Mouse (Mus musculus) midbrain, embryonic 12.5 days (tissue): ENCODE measurements around the gene Gm4952. TPM values are rescaled to one million over a fixed set of nuclear protein-coding genes. Genes with fewer than 3 reads are reported as not detected.

Experiments used
- ATAC-seq: fragments of 200-750 bp; cut with Nextera tagmentation; 2 replicates; pipeline ENCODE4 v1.8.0; 2017; ENCODE audit warnings: low read depth, moderate TSS enrichment, moderate library complexity; ENCODE audit not compliant: low FRiP score
- H3K27ac ChIP-seq: fragments of 300-500 bp; sonication (generic); replicated peaks from 2 replicates; pipeline ENCODE4 v1.5.1; 2016; ENCODE audit warnings: mild to moderate bottlenecking
- H3K27me3 ChIP-seq: fragments of 300-500 bp; sonication (generic); 2 replicates; pipeline ENCODE4 v1.6.1; 2016; ENCODE audit warnings: mild to moderate bottlenecking
- H3K36me3 ChIP-seq: fragments of 300-500 bp; sonication (generic); 2 replicates; pipeline ENCODE4 v1.6.1; 2016
- H3K4me1 ChIP-seq: fragments of 300-500 bp; sonication (generic); 2 replicates; pipeline ENCODE4 v1.6.1; 2016
- H3K4me2 ChIP-seq: fragments of 300-500 bp; sonication (generic); replicated peaks from 2 replicates; pipeline ENCODE4 v1.6.1; 2016; ENCODE audit warnings: mild to moderate bottlenecking, moderate library complexity
- H3K4me3 ChIP-seq: fragments of 300-500 bp; sonication (generic); 2 replicates; pipeline ENCODE4 v1.5.1; 2016; ENCODE audit warnings: mild to moderate bottlenecking
- H3K9ac ChIP-seq: fragments of 300-500 bp; sonication (generic); replicated peaks from 2 replicates; pipeline ENCODE4 v1.6.1; 2016; ENCODE audit warnings: mild to moderate bottlenecking, moderate library complexity
- H3K9me3 ChIP-seq: fragments of 300-500 bp; sonication (generic); 2 replicates; pipeline ENCODE4 v1.6.1; 2016; ENCODE audit warnings: mild to moderate bottlenecking
- WGBS: fragments of 180-500 bp; shearing (Covaris S2); methylation state at CpG from one replicate; pipeline ENCODE4 v1.1.7; 2016; 5-methylcytosine and 5-hydroxymethylcytosine counted together
- polyA plus RNA-seq: library from polyadenylated mRNA; unstranded; fragments of >200 nt; fragmentation: Nextera tagmentation; extraction: Ambion mirVana; gene quantifications from 2 replicates; pipeline ENCODE4 v1.2.1, GENCODE M21; 2016

Gm4952 gene
- polyA plus RNA-seq: not detected in 2 replicates

DNA sequence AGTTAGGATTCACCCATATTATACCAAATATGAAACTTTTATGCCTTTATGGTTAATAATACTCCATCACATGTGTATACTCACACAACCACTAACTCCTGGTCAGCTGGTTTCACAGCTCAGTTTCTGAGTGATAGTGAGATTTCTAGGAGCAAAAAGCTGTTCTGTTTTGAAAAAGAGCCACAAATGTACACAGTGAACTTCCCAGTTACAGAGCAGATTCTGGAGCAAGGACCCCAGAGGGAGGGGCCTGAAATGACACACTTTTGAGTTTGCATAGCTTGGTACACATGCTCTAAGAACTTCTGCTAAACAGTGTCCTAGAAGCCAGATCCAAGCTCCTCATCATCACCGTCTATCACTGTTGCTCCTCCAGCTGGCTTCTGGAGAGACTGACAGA lies at the start of gene Gm4952:
Gene Gm4952 (plus strand): TSS at position 301 of the 400 bp plus-strand sequence.
- ATAC-seq: no peak
- H3K27ac ChIP-seq: no peak within 1 kb of the TSS
- H3K9me3 ChIP-seq: no peaks in the 10 kb centered on the region
- H3K36me3 ChIP-seq: no peaks in the 10 kb centered on the region
- H3K9ac ChIP-seq: no peak within 1 kb of the TSS
- H3K4me1 ChIP-seq: 0 out of 2 replicates have a peak, but pooled peaks cover 3% of the 10 kb centered on the region
- H3K4me2 ChIP-seq: no peak within 1 kb of the TSS
- WGBS: 68% methylated on average over 1 of the region's 1 CpGs
- H3K27me3 ChIP-seq: peaks cover 7% of the 10 kb centered on the region
- H3K4me3 ChIP-seq: no peak within 1 kb of the TSS

DNA sequence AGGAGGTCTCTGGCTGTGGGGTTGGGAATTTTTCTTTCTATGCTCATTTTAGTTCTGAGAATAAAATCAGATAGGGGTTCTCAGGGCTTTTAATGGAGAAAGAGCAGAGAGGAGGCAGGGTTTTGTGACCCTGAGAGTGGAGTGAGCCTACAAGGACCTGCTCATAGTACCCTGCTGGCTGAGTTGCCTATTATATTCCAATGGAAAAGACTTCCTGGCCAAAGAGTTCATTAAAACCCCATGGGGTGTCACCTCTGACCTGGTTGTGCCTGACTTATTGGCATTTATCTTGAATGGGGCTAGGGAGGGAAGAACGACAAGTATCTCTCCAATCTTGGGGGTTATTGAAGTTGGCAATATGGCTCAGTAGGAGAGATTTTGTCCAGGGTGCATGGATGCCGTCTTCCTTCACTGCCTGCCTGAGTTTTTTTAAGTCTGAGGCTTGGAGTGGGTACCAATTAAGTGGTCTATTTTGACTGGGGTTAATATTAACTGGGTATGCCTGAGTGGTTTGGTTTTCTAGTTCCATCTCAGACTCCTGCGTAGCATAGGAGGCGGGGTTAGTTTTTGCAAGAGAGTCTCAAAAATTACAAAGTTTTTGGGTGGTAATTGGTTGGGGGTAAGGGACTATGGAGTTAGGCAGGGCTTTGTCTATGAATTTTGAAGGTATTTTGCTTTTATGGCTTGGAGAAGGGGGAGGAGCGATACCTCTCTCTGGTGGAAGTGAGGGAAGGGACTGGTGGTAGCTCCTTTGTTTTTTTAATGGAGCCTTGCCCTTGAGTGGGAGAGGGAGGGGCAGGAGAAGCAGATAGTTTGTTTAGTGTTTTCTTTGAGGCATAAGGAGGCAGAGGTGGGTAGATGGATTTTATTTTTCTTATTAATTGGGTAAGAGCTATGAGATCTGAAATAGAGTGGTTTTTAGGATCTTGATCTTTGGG lies 49.5 kb upstream of the Gm4952 start:
- 78% methylated on average over 5 of the region's 5 CpGs for WGBS
- Histone ChIP-seq H3K27me3 (no peaks in the 10 kb centered on the region), H3K27ac (no peak overlapping the region), H3K4me1 (no peaks in the 10 kb centered on the region), H3K9me3 (no peaks in the 10 kb centered on the region), H3K4me2 (no peak overlapping the region), H3K9ac (no peak overlapping the region), H3K36me3 (no peaks in the 10 kb centered on the region), H3K4me3 (no peak overlapping the region)
- no peak for ATAC-seq

DNA sequence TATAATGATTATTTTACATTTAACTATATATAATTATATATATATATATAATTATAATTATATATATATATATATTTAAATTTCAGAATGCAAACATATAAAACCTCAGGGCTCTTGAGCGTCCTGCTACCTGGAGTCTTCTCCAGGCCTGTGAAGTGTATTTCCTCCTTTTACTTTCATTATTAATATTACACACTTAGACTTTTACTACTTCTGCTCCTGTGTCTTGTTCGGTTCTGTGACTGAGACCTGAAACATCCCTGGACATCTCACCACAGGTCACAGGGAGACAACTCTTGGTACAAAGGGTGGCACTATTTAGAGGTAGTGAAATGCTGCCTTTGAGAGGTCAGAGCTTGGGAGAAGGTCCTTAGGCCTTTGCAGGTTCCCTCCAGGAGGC lies 43.5 kb upstream of the Gm4952 start:
- Histone ChIP-seq H3K27ac (no peak overlapping the region), H3K4me3 (no peak overlapping the region)
- no peak for ATAC-seq

DNA sequence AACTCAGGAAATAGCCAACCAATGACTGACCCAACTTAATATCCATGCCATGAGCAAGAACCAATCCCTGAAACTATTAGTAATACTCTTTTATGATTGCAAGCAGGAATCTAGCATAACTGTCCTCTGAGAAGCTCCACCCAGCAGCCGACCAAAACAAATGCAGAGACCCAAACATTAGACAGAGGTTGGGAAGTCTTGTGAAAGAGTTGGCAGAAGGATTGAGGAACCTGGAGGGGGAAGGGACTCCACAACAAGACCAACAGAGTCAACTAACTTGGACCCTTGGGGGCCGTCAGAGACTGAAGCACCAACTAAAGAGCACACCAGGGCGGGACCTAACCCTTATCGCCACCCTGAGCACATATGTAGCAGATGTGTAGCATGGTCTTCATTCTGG lies 41.6 kb upstream of the Gm4952 start:
- H3K4me1 ChIP-seq: no peaks in the 10 kb centered on the region
- no peak overlapping the region for H3K4me3 ChIP-seq
- H3K9me3 ChIP-seq: no peaks in the 10 kb centered on the region
- ATAC-seq: no peak
- no peak overlapping the region for H3K4me2 ChIP-seq
- H3K27me3 ChIP-seq: no peaks in the 10 kb centered on the region
- H3K36me3 ChIP-seq: no peaks in the 10 kb centered on the region
- no peak overlapping the region for H3K27ac ChIP-seq
- 91% methylated on average over 4 of the region's 4 CpGs for WGBS
- H3K9ac ChIP-seq: no peak overlapping the region

More for the DNA sequence above, 43.5 kb upstream of the Gm4952 start:
- Histone ChIP-seq H3K9me3 (no peaks in the 10 kb centered on the region), H3K4me1 (no peaks in the 10 kb centered on the region), H3K27me3 (no peaks in the 10 kb centered on the region), H3K4me2 (no peak overlapping the region), H3K36me3 (no peaks in the 10 kb centered on the region), H3K9ac (no peak overlapping the region)
- 83% methylated on average over 2 of the region's 2 CpGs for WGBS

DNA sequence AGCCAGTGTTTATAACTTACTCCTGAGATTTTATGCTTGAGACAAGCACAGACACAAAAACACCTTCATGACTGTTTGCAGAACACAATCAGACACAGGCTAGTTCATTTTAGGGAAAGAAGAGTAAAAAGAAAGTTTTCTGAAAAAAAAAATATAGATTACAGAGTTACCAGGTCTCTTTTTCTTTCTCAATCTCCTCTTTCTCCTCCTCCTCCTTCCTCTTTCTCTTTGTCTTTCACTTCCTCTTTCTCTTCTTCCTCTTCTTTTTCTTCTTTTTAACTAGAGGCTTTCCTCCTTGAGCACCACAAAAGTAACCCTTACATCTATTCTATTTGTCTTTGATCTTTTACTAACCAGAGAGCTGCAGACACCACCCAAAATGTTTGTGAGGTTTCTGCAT lies 35.6 kb upstream of the Gm4952 start:
- no peaks in the 10 kb centered on the region for H3K4me1 ChIP-seq
- no peaks in the 10 kb centered on the region for H3K9me3 ChIP-seq
- H3K4me3 ChIP-seq: no peak overlapping the region
- H3K36me3 ChIP-seq: no peaks in the 10 kb centered on the region
- ATAC-seq: no peak
- H3K4me2 ChIP-seq: no peak overlapping the region
- no peak overlapping the region for H3K27ac ChIP-seq
- no peaks in the 10 kb centered on the region for H3K27me3 ChIP-seq
- H3K9ac ChIP-seq: no peak overlapping the region

DNA sequence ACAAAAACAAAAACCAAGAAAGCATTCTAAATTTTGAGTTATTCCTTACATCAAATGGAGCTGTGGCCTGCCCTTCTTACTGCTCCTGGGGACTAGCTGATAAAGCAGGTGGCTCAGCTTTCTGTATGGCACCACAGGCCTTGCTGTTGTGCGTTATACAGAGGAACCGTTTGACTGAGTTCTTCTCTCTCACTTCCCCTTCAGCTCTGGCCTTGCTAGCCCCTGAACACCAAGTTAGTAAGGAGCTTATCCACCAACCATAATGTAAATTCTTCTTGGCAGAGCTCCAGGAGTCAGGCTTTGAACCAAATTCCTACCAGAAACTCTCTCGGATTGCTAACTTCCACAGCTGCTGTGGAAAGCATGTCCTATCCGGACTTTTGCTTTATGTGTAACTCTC lies 32.8 kb upstream of the Gm4952 start:
- no peaks in the 10 kb centered on the region for H3K9me3 ChIP-seq
- H3K27me3 ChIP-seq: no peaks in the 10 kb centered on the region
- no peak for ATAC-seq
- H3K4me1 ChIP-seq: no peaks in the 10 kb centered on the region
- H3K36me3 ChIP-seq: no peaks in the 10 kb centered on the region
- H3K9ac ChIP-seq: no peak overlapping the region
- no peak overlapping the region for H3K4me3 ChIP-seq
- no peak overlapping the region for H3K4me2 ChIP-seq
- no peak overlapping the region for H3K27ac ChIP-seq
- WGBS: 67% methylated on average over 4 of the region's 4 CpGs

DNA sequence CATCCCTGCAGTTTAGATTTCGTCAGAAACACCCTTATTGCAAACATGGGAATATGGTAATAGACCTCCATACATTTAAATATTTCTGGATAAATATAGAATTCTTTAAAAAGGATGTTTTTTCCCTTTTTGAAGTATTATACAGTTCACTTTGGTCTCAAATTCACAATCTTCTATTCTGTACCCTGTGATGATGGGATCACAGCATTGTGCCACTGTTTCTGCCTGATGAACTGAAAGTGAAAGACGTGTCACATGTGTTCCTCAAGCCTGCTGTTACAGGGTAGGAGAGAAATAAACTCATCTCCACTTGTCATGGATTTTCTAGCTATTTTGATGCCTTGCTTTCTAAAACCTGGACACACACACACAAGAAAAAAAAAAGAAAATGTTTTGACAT lies 28.9 kb upstream of the Gm4952 start:
- WGBS: 76% methylated on average over 2 of the region's 2 CpGs
- H3K9me3 ChIP-seq: no peaks in the 10 kb centered on the region
- H3K4me1 ChIP-seq: peaks cover 16% of the 10 kb centered on the region
- no peaks in the 10 kb centered on the region for H3K27me3 ChIP-seq
- ATAC-seq: no peak
- H3K9ac ChIP-seq: no peak overlapping the region
- H3K4me3 ChIP-seq: no peak overlapping the region
- no peak overlapping the region for H3K4me2 ChIP-seq
- H3K27ac ChIP-seq: no peak overlapping the region
- no peaks in the 10 kb centered on the region for H3K36me3 ChIP-seq

DNA sequence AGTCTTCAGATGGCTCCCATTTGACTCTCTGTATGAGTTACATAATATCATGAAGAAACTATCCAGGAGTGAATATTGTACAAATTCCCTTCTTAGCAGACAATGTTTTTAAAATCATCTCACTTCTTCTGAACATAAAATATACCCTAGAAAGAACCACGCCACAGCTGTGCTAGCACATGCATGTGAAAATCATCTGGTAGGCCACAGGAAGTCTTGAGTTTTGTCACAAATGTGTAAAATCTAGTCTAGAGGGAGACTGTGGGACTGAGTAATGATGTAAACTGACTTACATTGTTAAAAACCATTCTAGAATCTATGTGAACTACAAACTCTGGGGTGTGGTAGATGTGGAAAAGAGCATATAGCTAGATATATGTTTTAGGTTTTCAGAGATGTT lies 28.1 kb upstream of the Gm4952 start:
- WGBS: 85% methylated on average over 1 of the region's 1 CpGs
- H3K4me3 ChIP-seq: no peak overlapping the region
- ATAC-seq: no peak

DNA sequence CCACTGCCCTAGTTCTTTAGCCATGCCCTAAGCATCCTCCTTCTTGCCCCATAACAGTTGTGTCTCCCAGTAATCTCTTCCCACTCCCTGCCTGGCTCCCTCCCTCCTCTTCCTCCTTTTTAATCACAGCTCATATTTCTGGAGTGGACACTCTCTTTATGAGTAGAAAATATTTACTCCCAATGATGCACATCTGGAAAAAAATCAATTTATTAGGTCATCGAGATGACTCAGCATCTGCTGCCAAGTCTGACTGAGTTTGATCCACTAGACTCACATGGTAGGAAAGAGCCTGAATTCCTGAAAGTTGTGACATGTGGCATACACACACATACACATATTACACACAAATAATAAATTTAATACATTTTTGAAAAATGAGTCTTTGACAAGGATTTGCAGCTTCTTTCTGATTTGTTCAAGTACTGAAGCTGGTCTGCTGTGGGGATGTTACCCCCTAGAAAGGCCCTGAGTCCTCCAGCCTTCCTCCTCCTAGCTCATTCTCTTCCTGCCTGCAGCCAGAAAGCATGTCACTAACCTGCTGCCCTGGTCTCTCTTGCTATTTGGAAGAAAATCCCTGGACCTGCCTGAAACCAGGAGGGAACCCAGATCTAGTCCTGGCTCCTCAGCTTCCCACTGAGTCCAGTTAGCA lies 27.0 kb upstream of the Gm4952 start:
- 91% methylated on average over 1 of the region's 1 CpGs for WGBS
- Histone ChIP-seq H3K9ac (peak overlapping the region; percentile 51), H3K4me1 (peaks cover 16% of the 10 kb centered on the region), H3K27me3 (no peaks in the 10 kb centered on the region), H3K4me3 (peak overlapping the region; percentile 39), H3K4me2 (peak overlapping the region; percentile 62), H3K36me3 (peaks cover 4% of the 10 kb centered on the region), H3K27ac (no peak overlapping the region), H3K9me3 (no peaks in the 10 kb centered on the region)
- ATAC-seq: no peak; the same call in 1 of the 2 replicates

More for the DNA sequence above, 28.1 kb upstream of the Gm4952 start:
- H3K27me3 ChIP-seq: no peaks in the 10 kb centered on the region
- no peaks in the 10 kb centered on the region for H3K9me3 ChIP-seq
- H3K36me3 ChIP-seq: no peaks in the 10 kb centered on the region
- no peak overlapping the region for H3K27ac ChIP-seq
- peaks cover 16% of the 10 kb centered on the region for H3K4me1 ChIP-seq
- no peak overlapping the region for H3K4me2 ChIP-seq
- no peak overlapping the region for H3K9ac ChIP-seq

DNA sequence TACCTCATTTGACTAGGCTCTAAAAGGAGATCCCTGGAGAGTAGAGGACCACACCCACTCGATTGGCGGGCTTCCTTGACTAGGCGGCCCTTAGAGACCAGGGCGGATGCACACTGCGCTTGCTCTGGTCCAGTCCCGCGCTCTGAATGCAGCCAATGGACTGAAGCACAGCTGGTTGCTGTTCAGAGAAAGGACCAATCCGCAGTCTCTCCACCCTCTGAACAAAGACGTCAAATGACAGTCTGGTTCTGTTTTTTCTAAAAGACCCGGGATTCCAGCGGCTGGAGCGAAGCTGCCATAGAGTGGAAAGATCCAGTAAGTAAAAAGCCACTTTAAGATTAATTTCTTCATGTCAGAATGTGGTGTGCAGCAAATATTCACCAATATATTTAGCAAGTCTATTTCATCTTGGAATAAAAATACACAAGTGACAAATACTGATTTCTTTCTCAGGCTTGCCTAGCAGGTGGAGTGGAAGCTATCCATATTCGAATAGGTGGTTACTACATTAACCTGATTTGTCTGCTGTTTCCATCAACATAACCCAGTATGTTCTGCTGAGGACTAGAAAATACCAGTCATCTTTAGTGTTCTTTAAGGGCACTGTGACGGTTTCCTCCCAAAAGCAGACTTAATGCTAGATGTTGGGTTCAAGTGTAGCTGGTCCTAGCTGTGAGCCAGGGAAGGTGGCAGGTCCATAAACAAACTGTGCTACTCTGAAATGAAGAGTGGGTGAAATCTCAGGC lies 26.3 kb upstream of the Gm4952 start:
- Histone ChIP-seq H3K27me3 (no peaks in the 10 kb centered on the region), H3K4me1 (peaks cover 16% of the 10 kb centered on the region), H3K9me3 (no peaks in the 10 kb centered on the region), H3K4me3 (peak overlapping the region; percentile 39), H3K36me3 (peaks cover 5% of the 10 kb centered on the region), H3K4me2 (peak overlapping the region; percentile 62), H3K9ac (peak overlapping the region; percentile 51), H3K27ac (no peak overlapping the region)
- ATAC-seq: peak; percentile 100
- 6% methylated on average over 14 of the region's 14 CpGs for WGBS

DNA sequence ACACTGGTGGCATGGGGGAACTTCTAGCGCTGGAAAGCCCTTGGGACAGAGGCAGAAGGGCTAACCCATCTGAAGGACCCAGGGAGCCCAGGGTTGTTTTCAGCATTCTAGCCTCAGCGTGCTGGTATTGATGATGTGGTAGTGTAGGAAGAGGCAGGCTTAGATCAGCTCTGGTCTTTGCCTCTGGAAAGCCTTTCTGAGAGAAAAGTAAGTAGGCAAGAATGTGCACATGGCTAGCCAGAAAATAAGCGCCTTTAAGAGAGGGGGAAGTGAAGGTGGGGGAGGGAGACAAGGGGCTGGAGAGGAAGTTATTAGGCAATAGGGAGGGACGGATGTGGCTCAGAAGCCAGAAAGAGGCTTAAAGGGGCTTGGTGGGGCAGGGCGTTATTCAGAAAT lies 25.8 kb upstream of the Gm4952 start:
- peak overlapping the region; percentile 51 for H3K9ac ChIP-seq
- peaks cover 9% of the 10 kb centered on the region for H3K36me3 ChIP-seq
- no peaks in the 10 kb centered on the region for H3K9me3 ChIP-seq
- H3K27ac ChIP-seq: no peak overlapping the region
- H3K27me3 ChIP-seq: no peaks in the 10 kb centered on the region
- H3K4me3 ChIP-seq: peak overlapping the region; percentile 39
- WGBS: 21% methylated on average over 5 of the region's 5 CpGs
- H3K4me1 ChIP-seq: peaks cover 16% of the 10 kb centered on the region
- peak; percentile 4; the same call in 1 of the 2 replicates for ATAC-seq
- peak overlapping the region; percentile 62 for H3K4me2 ChIP-seq

DNA sequence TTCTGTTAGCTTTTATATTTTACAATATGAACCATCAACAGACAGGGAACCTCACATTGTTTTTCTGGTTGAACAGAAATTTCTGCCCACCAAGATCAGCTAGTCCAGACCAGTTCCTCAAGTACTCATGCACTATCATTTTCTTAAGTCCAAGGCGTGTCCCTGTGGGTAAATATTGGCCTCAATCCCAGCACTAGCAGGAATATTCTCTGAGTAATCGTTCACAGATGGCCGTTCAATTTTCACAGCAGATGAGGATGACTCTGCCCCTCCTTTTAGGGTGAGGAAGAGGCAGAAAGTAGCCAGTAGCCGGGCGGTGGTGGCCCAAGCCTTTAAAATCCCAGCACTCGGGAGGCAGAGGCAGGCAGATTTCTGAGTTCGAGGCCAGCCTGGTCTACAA lies 24.7 kb upstream of the Gm4952 start:
- H3K9ac ChIP-seq: no peak overlapping the region
- no peak overlapping the region for H3K27ac ChIP-seq
- WGBS: 90% methylated on average over 7 of the region's 7 CpGs
- H3K4me3 ChIP-seq: no peak overlapping the region
- H3K4me2 ChIP-seq: no peak overlapping the region
- H3K36me3 ChIP-seq: peaks cover 13% of the 10 kb centered on the region
- H3K4me1 ChIP-seq: peaks cover 16% of the 10 kb centered on the region
- H3K27me3 ChIP-seq: no peaks in the 10 kb centered on the region
- no peak for ATAC-seq
- H3K9me3 ChIP-seq: no peaks in the 10 kb centered on the region
